Mouse (Mus musculus) spleen, adult 2 months (tissue): ENCODE results near the gene Trmt10b.

Source experiments
- CTCF ChIP-seq: fragments of 200-500 bp; IDR thresholded peaks from 2 replicates; pipeline ENCODE4 v1.5.1; 2011; ENCODE audit warnings: mild to moderate bottlenecking, inconsistent platforms; ENCODE audit not compliant: insufficient read depth, insufficient read length, insufficient replicate concordance; ENCODE audit errors: extremely low read depth
- POLR2A ChIP-seq: fragments of 200-500 bp; IDR thresholded peaks from 2 replicates; pipeline ENCODE4 v1.6.1; 2011; ENCODE audit warnings: low read depth, low read length, inconsistent platforms

GRCm38 (mm10) chr4:45261551-45261950, 35.4 kb upstream of the Trmt10b start:
- TF ChIP-seq CTCF (no peak), POLR2A (no peak)
